Mouse (Mus musculus) CH12.LX (cell line): ENCODE measurements around the gene Anp32a.

Source experiments
- CTCF ChIP-seq, 2 experiments: IDR thresholded peaks in 1 of 2; conservative IDR thresholded peaks in 1 of 2; 2 replicates each; pipeline ENCODE4 v1.5.1; 2011 to 2012; ENCODE audit warnings: low read depth in 2 of 2, low read length in 2 of 2, improper control_type of control experiment in 1 of 2, inconsistent platforms in 1 of 2, mild to moderate bottlenecking in 1 of 2, moderate library complexity in 1 of 2
- HCFC1 ChIP-seq: IDR thresholded peaks from 2 replicates; pipeline ENCODE4 v1.6.1; 2012; ENCODE audit warnings: low read depth, mild to moderate bottlenecking, inconsistent platforms, low read length, improper control_type of control experiment
- NRF1 ChIP-seq: IDR thresholded peaks from 2 replicates; pipeline ENCODE4 v1.6.1; 2014; ENCODE audit warnings: low read depth, mild to moderate bottlenecking, inconsistent platforms, low read length, improper control_type of control experiment, moderate library complexity
- POLR2A ChIP-seq: IDR thresholded peaks from 2 replicates; pipeline ENCODE4 v1.6.1; 2011; ENCODE audit warnings: low read depth, mild to moderate bottlenecking, improper control_type of control experiment, low read length
- TCF12 ChIP-seq: IDR thresholded peaks from 2 replicates; pipeline ENCODE4 v1.6.1; 2014; ENCODE audit warnings: low read depth, mild to moderate bottlenecking, inconsistent platforms, low read length, improper control_type of control experiment
- USF1 ChIP-seq: IDR thresholded peaks from 2 replicates; pipeline ENCODE4 v1.6.1; 2014; ENCODE audit warnings: low read depth, mild to moderate bottlenecking, inconsistent platforms, low read length, improper control_type of control experiment

DNA sequence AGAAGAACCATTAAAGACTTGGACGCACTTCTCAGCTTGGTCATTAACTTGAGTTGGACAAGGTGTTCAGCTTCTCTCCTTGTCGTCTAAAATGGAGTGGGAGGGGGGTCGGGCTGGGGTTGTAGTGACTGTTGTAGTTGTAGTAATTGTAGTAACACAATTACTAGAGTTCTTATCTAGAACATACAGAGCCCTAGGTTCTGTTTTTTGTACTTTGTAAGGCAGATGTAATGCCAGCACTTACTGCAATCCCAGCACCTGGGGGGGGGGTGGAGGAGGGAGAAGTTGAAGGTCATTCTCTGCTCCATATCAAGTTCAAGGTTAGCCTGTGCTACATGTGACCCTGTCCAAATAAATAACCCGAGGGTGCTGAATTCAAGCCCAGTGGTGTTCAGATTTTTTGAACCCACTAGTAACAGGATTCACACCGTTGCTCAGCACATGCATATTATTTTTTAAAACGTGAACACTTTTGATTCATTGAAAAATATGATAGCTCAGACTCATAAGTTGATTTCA is 7.4 kb downstream of the Anp32a start:
- no peak for TF ChIP-seq CTCF (conservative IDR thresholded peaks at IDR 0.05 in 1 of 2, IDR thresholded peaks at IDR 0.05 in 1 of 2; ENCODE audit: low read depth in 2 of 2, low read length in 2 of 2)
- TF ChIP-seq HCFC1, result no peak
- no peak for TF ChIP-seq USF1
- no peak for TF ChIP-seq POLR2A
- TF ChIP-seq NRF1, result no peak
- no peak for TF ChIP-seq TCF12
